Mouse (Mus musculus): ENCODE data around the gene Aox4. TPM values are rescaled to one million over a fixed set of nuclear protein-coding genes. Genes with fewer than 3 reads are reported as not detected.

Gene Aox4
- polyA plus RNA-seq, 1 experiment from 2014 or later: 0.03 TPM

DNA sequence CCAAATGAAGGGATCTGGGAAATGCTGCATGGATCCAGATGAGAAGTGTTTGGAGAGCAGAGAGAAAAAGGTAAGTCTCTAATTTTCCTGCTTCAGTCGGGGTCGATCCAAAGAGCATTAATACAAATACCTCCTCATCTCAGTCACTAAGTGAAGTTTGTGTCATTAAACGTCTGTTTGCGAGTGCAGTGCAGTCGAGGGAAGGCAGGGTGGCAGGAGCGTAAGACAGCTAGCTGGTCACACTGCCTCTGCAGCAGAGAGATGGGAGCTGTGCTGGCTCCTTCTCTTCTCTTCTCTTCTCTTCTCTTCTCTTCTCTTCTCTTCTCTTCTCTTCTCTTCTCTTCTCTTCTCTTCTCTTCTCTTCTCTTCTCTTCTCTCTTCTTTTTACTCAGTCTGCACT lies 17.9 kb downstream of the Aox4 start:
- Histone ChIP-seq H3K9me3 (replicated peaks; ENCODE audit: low read length) (no peaks in the 10 kb centered on the region), H3K27me3 (ENCODE audit: insufficient read depth, low read length) (no peaks in the 10 kb centered on the region), H3K4me2 (ENCODE audit: low read length) (no peak overlapping the region), H3K4me1 (replicated peaks; ENCODE audit: insufficient read depth, low read length) (no peaks in the 10 kb centered on the region), H3K9ac (ENCODE audit: low read depth, low read length) (no peak overlapping the region), H3K27ac (no peak overlapping the region), H3K4me3 (replicated peaks; ENCODE audit: low read depth, low read length) (no peak overlapping the region), H3K36me3 (ENCODE audit: insufficient read depth, low read length) (no peaks in the 10 kb centered on the region)
- ATAC-seq (replicated peaks; ENCODE audit: low FRiP score, low read depth): no peak
- 67% methylated on average over 6 of the region's 6 CpGs for WGBS
- TF ChIP-seq CTCF (IDR thresholded peaks at IDR 0.05; ENCODE audit: low read depth): no peak
- no peak for DNase-seq (ENCODE audit: low spot score)

- DNase-seq (ENCODE audit: low spot score) (no peak), ATAC-seq (replicated peaks; ENCODE audit: low FRiP score, low read depth) (no peak)
- H3K4me3 ChIP-seq (replicated peaks; ENCODE audit: low read depth, low read length): no peak overlapping the region
- no peaks in the 10 kb centered on the region for H3K27me3 ChIP-seq (ENCODE audit: insufficient read depth, low read length)
- TF ChIP-seq CTCF (IDR thresholded peaks at IDR 0.05; ENCODE audit: low read depth): no peak
- no peaks in the 10 kb centered on the region for H3K36me3 ChIP-seq (ENCODE audit: insufficient read depth, low read length)
- H3K9ac ChIP-seq (ENCODE audit: low read depth, low read length): no peak overlapping the region
- H3K27ac ChIP-seq: no peak overlapping the region
- no peak overlapping the region for H3K4me2 ChIP-seq (ENCODE audit: low read length)
- H3K4me1 ChIP-seq (replicated peaks; ENCODE audit: insufficient read depth, low read length): no peaks in the 10 kb centered on the region
- no peaks in the 10 kb centered on the region for H3K9me3 ChIP-seq (replicated peaks; ENCODE audit: low read length)
Measured at GRCm38 (mm10) chr1:58228916-58229315, 18.7 kb downstream of the Aox4 start.

GRCm38 (mm10) chr1:58229774-58230173 lies 19.6 kb downstream of the Aox4 start:
- 89% methylated on average over 4 of the region's 4 CpGs for WGBS
- H3K4me3 ChIP-seq (replicated peaks; ENCODE audit: low read depth, low read length): no peak overlapping the region
- H3K27ac ChIP-seq: no peak overlapping the region
- H3K4me1 ChIP-seq (replicated peaks; ENCODE audit: insufficient read depth, low read length): no peaks in the 10 kb centered on the region
- H3K36me3 ChIP-seq (ENCODE audit: insufficient read depth, low read length): no peaks in the 10 kb centered on the region
- ATAC-seq (replicated peaks; ENCODE audit: low FRiP score, low read depth) (no peak), DNase-seq (ENCODE audit: low spot score) (no peak)
- no peaks in the 10 kb centered on the region for H3K9me3 ChIP-seq (replicated peaks; ENCODE audit: low read length)
- no peak overlapping the region for H3K4me2 ChIP-seq (ENCODE audit: low read length)
- no peak for TF ChIP-seq CTCF (IDR thresholded peaks at IDR 0.05; ENCODE audit: low read depth)
- no peak overlapping the region for H3K9ac ChIP-seq (ENCODE audit: low read depth, low read length)
- H3K27me3 ChIP-seq (ENCODE audit: insufficient read depth, low read length): no peaks in the 10 kb centered on the region

DNA sequence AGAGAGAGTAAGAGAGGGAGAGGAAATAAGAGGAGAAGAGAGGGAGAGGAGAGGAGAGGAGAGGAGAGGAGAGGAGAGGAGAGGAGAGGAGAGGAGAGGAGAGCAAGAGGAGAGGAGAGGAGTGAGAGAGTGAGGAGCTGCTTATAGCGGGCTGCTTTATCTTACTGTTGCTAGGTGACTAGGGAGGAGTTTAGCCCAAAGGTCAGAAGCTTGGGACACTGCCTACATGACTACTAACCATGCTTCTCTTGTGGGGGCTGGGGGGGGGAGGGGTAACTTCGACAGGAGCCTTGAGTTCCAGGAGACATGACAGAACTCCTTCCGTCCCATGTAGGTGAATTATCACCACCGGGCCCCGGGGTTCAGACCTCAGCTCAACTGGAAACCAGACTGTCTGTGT lies 20.3 kb downstream of the Aox4 start:
- ATAC-seq (replicated peaks; ENCODE audit: low FRiP score, low read depth) (no peak), DNase-seq (ENCODE audit: low spot score) (no peak)
- Histone ChIP-seq H3K27me3 (ENCODE audit: insufficient read depth, low read length) (no peaks in the 10 kb centered on the region), H3K4me2 (ENCODE audit: low read length) (no peak overlapping the region), H3K4me1 (replicated peaks; ENCODE audit: insufficient read depth, low read length) (no peaks in the 10 kb centered on the region), H3K9me3 (replicated peaks; ENCODE audit: low read length) (no peaks in the 10 kb centered on the region), H3K36me3 (ENCODE audit: insufficient read depth, low read length) (no peaks in the 10 kb centered on the region), H3K4me3 (replicated peaks; ENCODE audit: low read depth, low read length) (no peak overlapping the region), H3K9ac (ENCODE audit: low read depth, low read length) (no peak overlapping the region), H3K27ac (no peak overlapping the region)
- 38% methylated on average over 5 of the region's 5 CpGs for WGBS
- TF ChIP-seq CTCF (IDR thresholded peaks at IDR 0.05; ENCODE audit: low read depth): no peak

DNA sequence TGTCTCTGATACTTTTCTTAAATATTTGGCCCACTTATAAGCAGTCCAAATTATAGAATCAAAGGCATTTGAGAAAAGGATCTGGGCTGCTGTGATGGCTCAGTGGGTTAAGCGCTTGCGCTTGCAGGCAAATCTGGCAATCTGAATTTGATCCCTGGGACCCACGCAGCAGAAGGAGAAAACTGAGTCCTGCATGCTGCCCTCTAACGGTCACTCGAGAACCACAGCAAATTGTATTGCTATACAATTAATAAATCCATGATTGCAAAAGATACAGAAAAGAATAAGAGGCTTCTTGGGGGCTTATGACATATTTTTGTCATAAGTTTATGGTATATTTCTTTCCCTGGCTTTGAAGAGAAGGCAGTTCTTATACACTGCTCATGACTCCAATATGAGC lies 25.2 kb downstream of the Aox4 start:
- H3K4me3 ChIP-seq (replicated peaks; ENCODE audit: low read depth, low read length): no peak overlapping the region
- H3K4me1 ChIP-seq (replicated peaks; ENCODE audit: insufficient read depth, low read length): no peaks in the 10 kb centered on the region; the same call in 1 of the 2 replicates
- H3K4me2 ChIP-seq (ENCODE audit: low read length): no peak overlapping the region
- peak; percentile 38; the same call in 1 of the 2 replicates for TF ChIP-seq CTCF (IDR thresholded peaks at IDR 0.05; ENCODE audit: low read depth)
- WGBS: 48% methylated on average over 5 of the region's 5 CpGs
- no peaks in the 10 kb centered on the region for H3K27me3 ChIP-seq (ENCODE audit: insufficient read depth, low read length)
- H3K9ac ChIP-seq (ENCODE audit: low read depth, low read length): no peak overlapping the region
- ATAC-seq (replicated peaks; ENCODE audit: low FRiP score, low read depth) (no peak), DNase-seq (ENCODE audit: low spot score) (no peak)
- no peak overlapping the region for H3K27ac ChIP-seq
- H3K9me3 ChIP-seq (replicated peaks; ENCODE audit: low read length): no peaks in the 10 kb centered on the region
- no peaks in the 10 kb centered on the region for H3K36me3 ChIP-seq (ENCODE audit: insufficient read depth, low read length)

- Histone ChIP-seq H3K4me1 (replicated peaks; ENCODE audit: insufficient read depth, low read length) (no peaks in the 10 kb centered on the region; the same call in 1 of the 2 replicates), H3K4me3 (replicated peaks; ENCODE audit: low read depth, low read length) (no peak overlapping the region), H3K4me2 (ENCODE audit: low read length) (no peak overlapping the region), H3K27me3 (ENCODE audit: insufficient read depth, low read length) (no peaks in the 10 kb centered on the region), H3K36me3 (ENCODE audit: insufficient read depth, low read length) (no peaks in the 10 kb centered on the region), H3K27ac (no peak overlapping the region), H3K9me3 (replicated peaks; ENCODE audit: low read length) (no peaks in the 10 kb centered on the region), H3K9ac (ENCODE audit: low read depth, low read length) (no peak overlapping the region)
- DNase-seq (ENCODE audit: low spot score) (peak; percentile 74), ATAC-seq (replicated peaks; ENCODE audit: low FRiP score, low read depth) (no peak; the same call in 1 of the 2 replicates)
- TF ChIP-seq CTCF (IDR thresholded peaks at IDR 0.05; ENCODE audit: low read depth): no peak
- 73% methylated on average over 4 of the region's 4 CpGs for WGBS
Measured at GRCm38 (mm10) chr1:58237527-58238299, 27.5 kb downstream of the Aox4 start.

Measured in kidney, postnatal 0 days (tissue).